ENCODE assay signal across 9 mouse cellular contexts in genomic region chr5:121443548-121443947, GRCm38 (mm10). TPM values are rescaled to one million over a fixed set of nuclear protein-coding genes. Genes with fewer than 3 reads are reported as not detected.
DNase-seq lines count a peak whose midpoint lies in the region; ATAC-seq lines count a peak whose summit lies in the region.
"Had no signal": no experiment of that assay in that cellular context is flagged by ENCODE, and none has a peak within 500 bp of the region (broad histone marks: within the 10 kb centered on the region; RNA-seq: fewer than 3 reads in every experiment).

No protein-coding gene starts in this region.

- 87% methylated on average over 3 of the region's 3 CpGs for WGBS in liver, embryonic 11.5 days

- no peak for ATAC-seq in liver, embryonic 11.5 days (replicated peaks; ENCODE audit: low FRiP score)

- no peak overlapping the region for H3K4me3 ChIP-seq in liver, embryonic 11.5 days (ENCODE audit: low read depth, low read length)
- H3K4me3 ChIP-seq: megakaryocyte, embryonic 14.5 days had no signal

- no peaks in the 10 kb centered on the region for H3K27me3 ChIP-seq in liver, embryonic 11.5 days (replicated peaks; ENCODE audit: control insufficient read depth, insufficient read depth, low read length)
- H3K27me3 ChIP-seq: megakaryocyte, embryonic 14.5 days had no signal

- H3K9ac ChIP-seq in liver, embryonic 11.5 days (ENCODE audit: low read depth, low read length): no peak overlapping the region

- H3K4me2 ChIP-seq in liver, embryonic 11.5 days: no peak overlapping the region

- peaks cover 71% of the 10 kb centered on the region for H3K36me3 ChIP-seq in liver, embryonic 11.5 days (ENCODE audit: control insufficient read depth, insufficient read depth, low read length)

- H3K4me1 ChIP-seq in liver, embryonic 11.5 days (replicated peaks; ENCODE audit: control insufficient read depth, insufficient read depth, low read length): no peaks in the 10 kb centered on the region

- H3K27ac ChIP-seq in liver, embryonic 11.5 days (ENCODE audit: low read depth, low read length): no peak overlapping the region

- DNase-seq in cerebellum, postnatal 10 days: peak; percentile 67 to 68
- no peak for DNase-seq in cerebellum, adult 11-12 months
- peak; percentile 72 for DNase-seq in liver
- no peak for DNase-seq in liver, embryonic 11.5 days (ENCODE audit: low spot score)
- peak; percentile 43 for DNase-seq in T-cell, adult 2 months (ENCODE audit: low spot score)
- DNase-seq in kidney, adult 8-10 months: peak; percentile 39 to 77
- peak; percentile 68 for DNase-seq in right cerebral cortex, postnatal 4 days
- DNase-seq in urinary bladder, postnatal 25 days (ENCODE audit: low spot score): no peak

- no peaks in the 10 kb centered on the region for H3K9me3 ChIP-seq in liver, embryonic 11.5 days (ENCODE audit: control insufficient read depth, low read length)
- H3K9me3 ChIP-seq: megakaryocyte, embryonic 14.5 days had no signal

RNA-seq across cellular contexts. Expression of gene Tmem116, which starts 8.1 kb away (rescaled TPM):
- 1.1 and 2.6 TPM in 2 replicates for polyA plus RNA-seq in liver, embryonic 11.5 days (2014; fragmentation: Nextera tagmentation; extraction: Ambion mirVana)

RNA-seq across cellular contexts. Expression of gene Erp29, which starts 8.8 kb away (rescaled TPM):
- polyA plus RNA-seq in liver, embryonic 11.5 days (2014; fragmentation: Nextera tagmentation; extraction: Ambion mirVana): 168 and 175 TPM in 2 replicates

RNA-seq across cellular contexts. Expression of gene Naa25, which starts 45.8 kb away (rescaled TPM):
- 59.5 and 64.2 TPM in 2 replicates for polyA plus RNA-seq in liver, embryonic 11.5 days (2014; fragmentation: Nextera tagmentation; extraction: Ambion mirVana)

RNA-seq across cellular contexts. Expression of gene Trafd1, which starts 58.1 kb away (rescaled TPM):
- polyA plus RNA-seq in liver, embryonic 11.5 days (2014; fragmentation: Nextera tagmentation; extraction: Ambion mirVana): 36.7 and 38.6 TPM in 2 replicates

RNA-seq across cellular contexts. Expression of gene Adam1b, which starts 59.7 kb away (rescaled TPM):
- polyA plus RNA-seq in liver, embryonic 11.5 days (2014; fragmentation: Nextera tagmentation; extraction: Ambion mirVana): not detected in 2 replicates

Comparison
In these comparisons a context has a peak if more than half of its experiments do, and no peak if none do; other contexts are left out.
1. DNase-seq: peak in cerebellum, postnatal 10 days (2 of 2), liver (single experiment), T-cell, adult 2 months (single experiment), kidney, adult 8-10 months (2 of 2) and right cerebral cortex, postnatal 4 days (single experiment); none in cerebellum, adult 11-12 months (single experiment), liver, embryonic 11.5 days (single experiment) and urinary bladder, postnatal 25 days (single experiment).